Mouse (Mus musculus): ENCODE measurements around the gene Ushbp1.

- TF ChIP-seq POLR2A (IDR thresholded peaks at IDR 0.05; ENCODE audit: control insufficient read depth in 1 of 2, insufficient read depth in 1 of 2, low read depth in 1 of 2, low read length in 2 of 2, poor library complexity in 1 of 2), result no peak; a peak in 1 of 4 replicates
- no peak for TF ChIP-seq CTCF (IDR thresholded peaks at IDR 0.05 in 2 of 3, conservative IDR thresholded peaks at IDR 0.05 in 1 of 3; ENCODE audit: control insufficient read depth in 1 of 3, insufficient read depth in 1 of 3, low read depth in 2 of 3, low read length in 3 of 3, poor library complexity in 1 of 3, severe bottlenecking in 1 of 3)
- TF ChIP-seq NELFE (IDR thresholded peaks at IDR 0.05; ENCODE audit: low read depth, low read length), result no peak
- no peak for TF ChIP-seq EP300 (IDR thresholded peaks at IDR 0.05; ENCODE audit: low read depth in 1 of 2, low read length in 2 of 2)
- no peak for TF ChIP-seq TCF12 (IDR thresholded peaks at IDR 0.05; ENCODE audit: low read depth, low read length)
- TF ChIP-seq SMC3 (IDR thresholded peaks at IDR 0.05; ENCODE audit: low read depth, low read length), result no peak
- TF ChIP-seq MAFK (IDR thresholded peaks at IDR 0.05; ENCODE audit: borderline replicate concordance, low read depth, low read length), result no peak
- no peak for TF ChIP-seq MAX (IDR thresholded peaks at IDR 0.05; ENCODE audit: low read length)
- TF ChIP-seq RCOR1 (IDR thresholded peaks at IDR 0.05; ENCODE audit: low read depth, low read length), result no peak
- TF ChIP-seq POLR2AphosphoS5 (IDR thresholded peaks at IDR 0.05; ENCODE audit: borderline replicate concordance, low read depth, low read length), result no peak
- TF ChIP-seq ZC3H11A (IDR thresholded peaks at IDR 0.05; ENCODE audit: low read depth, low read length), result no peak
- no peak for TF ChIP-seq RAD21 (IDR thresholded peaks at IDR 0.05; ENCODE audit: low read depth, low read length)
These were observed 26.4 kb downstream of the Ushbp1 start for GRCm38 (mm10) chr8:71369040-71369718.

All from MEL (cell line).